Mouse (Mus musculus): ENCODE results near the gene Napsa.

DNA sequence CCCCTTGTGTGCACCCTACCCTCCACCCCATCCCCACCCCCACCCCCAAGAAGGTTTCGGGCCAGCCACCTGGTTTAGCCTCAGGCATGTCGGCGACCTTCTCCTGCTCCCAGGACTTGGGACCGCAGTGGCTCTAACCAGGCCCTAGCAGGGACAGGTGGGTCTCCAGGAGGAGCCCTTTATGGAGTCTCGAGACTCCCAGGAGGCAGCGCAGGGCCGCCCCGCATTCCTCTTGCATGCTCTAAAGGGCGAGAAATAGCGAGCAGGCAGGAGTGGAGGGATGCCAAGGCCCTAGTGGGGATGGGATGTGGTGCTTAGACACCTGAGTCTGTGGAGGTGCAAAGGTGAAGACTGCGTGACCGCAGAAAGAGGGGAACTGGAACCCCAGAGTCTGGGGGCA, 47.7 kb upstream of the Napsa start, which contains the start of gene Mybpc2:
- TF ChIP-seq CTCF (IDR thresholded peaks at IDR 0.05): no peak
- TF ChIP-seq EP300 (IDR thresholded peaks at IDR 0.05): no peak

Data from lung, postnatal 0 days (tissue).